Mouse (Mus musculus): Measurements from ENCODE around the gene Fkbp7.

DNA sequence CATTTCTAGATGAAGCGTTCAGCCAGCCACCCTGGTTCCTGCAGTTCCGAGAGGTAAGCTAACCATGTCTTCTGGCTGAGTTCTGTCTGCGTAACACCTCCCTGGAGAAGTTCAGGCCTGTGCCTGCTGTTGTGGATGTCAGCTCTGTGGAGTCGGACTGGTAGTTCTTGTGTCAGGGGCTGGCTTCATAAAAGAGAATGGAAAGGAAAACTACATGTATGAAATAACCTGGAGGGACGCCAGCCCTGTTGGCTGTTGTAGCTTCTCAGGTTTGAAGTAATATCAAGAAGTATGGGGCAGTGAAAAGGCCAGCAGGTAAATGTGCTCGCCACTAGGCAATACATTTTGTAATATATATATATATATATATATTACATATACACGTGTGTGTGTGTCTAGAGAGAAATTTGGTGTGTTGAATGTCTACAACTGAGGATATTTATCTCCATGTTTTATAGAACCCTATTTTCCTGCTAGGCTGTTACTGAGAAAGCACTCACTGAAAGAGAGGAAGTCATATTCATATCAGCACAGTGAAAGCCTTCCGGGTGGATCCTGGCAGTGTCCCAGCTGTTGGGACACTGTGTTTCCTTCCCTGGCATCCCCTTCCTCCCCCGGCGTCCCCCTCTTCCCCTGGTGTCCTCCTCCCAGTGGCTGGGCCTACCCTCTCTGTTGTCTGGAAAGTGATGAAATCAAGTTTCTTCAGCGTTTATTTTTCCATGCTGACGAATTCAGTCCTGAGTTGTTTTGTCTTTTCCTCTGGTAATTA lies 17.7 kb upstream of the Fkbp7 start:
- TF ChIP-seq CTCF (IDR thresholded peaks at IDR 0.05; ENCODE audit: borderline replicate concordance, control insufficient read depth, extremely low read depth, insufficient read depth, low read length, poor library complexity) (no peak), POLR2A (IDR thresholded peaks at IDR 0.05; ENCODE audit: control insufficient read depth, extremely low read depth, insufficient read depth, low read length, poor library complexity) (no peak)

Data from thymus, adult 2 months (tissue).